Mouse (Mus musculus) granulocyte monocyte progenitor cell, adult 5-6 weeks (primary cell): ENCODE measurements around the gene Prdm10. TPM values are rescaled to one million over a fixed set of nuclear protein-coding genes. Genes with fewer than 3 reads are reported as not detected.

Experiments used
- ATAC-seq: replicated peaks from 2 replicates; pipeline ENCODE4 v1.8.0; 2016; ENCODE audit warnings: mild to moderate bottlenecking, moderate TSS enrichment, inconsistent platforms; ENCODE audit not compliant: poor library complexity, severe bottlenecking
- total RNA-seq, 2 experiments: library from RNA; stranded (forward) in 1 of 2; stranded (reverse) in 1 of 2; fragments of 200-712, 200-1000 nt in 1 of 2; fragments of >200 nt in 1 of 2; fragmentation: Nextera tagmentation in 1 of 2; gene quantifications; 2 replicates each; pipeline ENCODE4 v1.2.3; 2014 to 2017

The Prdm10 gene
- total RNA-seq, 2 experiments from 2014 or later: 7.3 to 12.4 TPM

- no peak for ATAC-seq
Measured at GRCm38 (mm10) chr9:31260219-31260618, 20.1 kb upstream of the Prdm10 start.

GRCm38 (mm10) chr9:31262226-31263105 lies 17.9 kb upstream of the Prdm10 start:
- no peak for ATAC-seq

GRCm38 (mm10) chr9:31266013-31266659 lies 14.2 kb upstream of the Prdm10 start:
- 0 out of 2 replicates have a peak, but pooled peaks have one; percentile 38 for ATAC-seq

GRCm38 (mm10) chr9:31271221-31272015 lies 8.9 kb upstream of the Prdm10 start:
- no peak for ATAC-seq

- ATAC-seq: no peak
Measured at GRCm38 (mm10) chr9:31272160-31272559, 8.2 kb upstream of the Prdm10 start.

GRCm38 (mm10) chr9:31278651-31279050 lies 1.7 kb upstream of the Prdm10 start:
- no peak for ATAC-seq

- no peak for ATAC-seq
Measured at GRCm38 (mm10) chr9:31279306-31279705, 1.0 kb upstream of the Prdm10 start.

GRCm38 (mm10) chr9:31279885-31280365 lies 413 bp upstream of the Prdm10 start:
- ATAC-seq: peak; percentile 52

- ATAC-seq: no peak; the same call in 1 of the 2 replicates
Measured at GRCm38 (mm10) chr9:31281011-31281662, 799 bp downstream of the Prdm10 start.

GRCm38 (mm10) chr9:31281663-31282015 lies 1.3 kb downstream of the Prdm10 start:
- peak; percentile 8 for ATAC-seq

GRCm38 (mm10) chr9:31282536-31282935 lies 2.2 kb downstream of the Prdm10 start:
- ATAC-seq: no peak

- ATAC-seq: peak; percentile 33
Measured at GRCm38 (mm10) chr9:31283044-31283443, 2.7 kb downstream of the Prdm10 start.

GRCm38 (mm10) chr9:31283911-31284310 lies 3.6 kb downstream of the Prdm10 start:
- no peak for ATAC-seq

GRCm38 (mm10) chr9:31290201-31290862 lies 10.0 kb downstream of the Prdm10 start:
- peak; percentile 97 for ATAC-seq

GRCm38 (mm10) chr9:31291978-31292377 lies 11.6 kb downstream of the Prdm10 start:
- no peak for ATAC-seq

GRCm38 (mm10) chr9:31293208-31293607 lies 12.9 kb downstream of the Prdm10 start:
- ATAC-seq: no peak

- ATAC-seq: no peak
Measured at GRCm38 (mm10) chr9:31295311-31295710, 15.0 kb downstream of the Prdm10 start.

- no peak for ATAC-seq
Measured at GRCm38 (mm10) chr9:31296293-31296692, 16.0 kb downstream of the Prdm10 start.

GRCm38 (mm10) chr9:31298751-31299150 lies 18.4 kb downstream of the Prdm10 start:
- ATAC-seq: no peak

- no peak for ATAC-seq
Measured at GRCm38 (mm10) chr9:31300525-31300924, 20.2 kb downstream of the Prdm10 start.
